Comparison of ENCODE assay signal across 8 mouse cellular contexts in genomic region chr4:34976331-34976778, GRCm38 (mm10).
A peak's percentile ranks its signal among the peaks of the same experiment; 100 is the strongest.
DNase-seq lines count a peak whose midpoint lies in the region.

No protein-coding gene starts in this region.

- DNase-seq in adrenal gland, adult (ENCODE audit: inconsistent age in 2 of 2, low spot score in 1 of 2): peak; percentile 55 to 84
- no peak for DNase-seq in adrenal gland, postnatal 4 days (ENCODE audit: low spot score in 2 of 2)
- DNase-seq in left cerebral cortex, postnatal 4 days: peak; percentile 91
- no peak for DNase-seq in left cerebral cortex, adult 8-10 months (ENCODE audit: low spot score in 2 of 2)
- peak; percentile 49 for DNase-seq in heart, adult 8-10 months (ENCODE audit: low spot score)
- DNase-seq in lung, postnatal 10 days: peak; percentile 58
- DNase-seq in thymus, postnatal 36 days: no peak
- DNase-seq in liver: no peak

- intact Hi-C loops in left cerebral cortex, postnatal 4 days (cut with DNase I): no loop called here

Comparison
In these comparisons a context has a peak if more than half of its experiments do, and no peak if none do; other contexts are left out.
1. DNase-seq: peak in adrenal gland, adult (2 of 2), left cerebral cortex, postnatal 4 days (single experiment), heart, adult 8-10 months (single experiment) and lung, postnatal 10 days (single experiment); none in adrenal gland, postnatal 4 days (0 of 2), left cerebral cortex, adult 8-10 months (0 of 2), thymus, postnatal 36 days (0 of 2) and liver (single experiment).